Mouse (Mus musculus) liver, postnatal 0 days (tissue): ENCODE measurements around the gene Usp5.

Source experiments
- CTCF ChIP-seq: sonication (generic); IDR thresholded peaks from 2 replicates; pipeline ENCODE4 v1.5.1; 2016; ENCODE audit warnings: antibody characterized with exemption, low read depth
- EP300 ChIP-seq: IDR thresholded peaks from 2 replicates; pipeline ENCODE4 v1.6.1; 2016; ENCODE audit warnings: antibody characterized with exemption, low read depth, mild to moderate bottlenecking

DNA sequence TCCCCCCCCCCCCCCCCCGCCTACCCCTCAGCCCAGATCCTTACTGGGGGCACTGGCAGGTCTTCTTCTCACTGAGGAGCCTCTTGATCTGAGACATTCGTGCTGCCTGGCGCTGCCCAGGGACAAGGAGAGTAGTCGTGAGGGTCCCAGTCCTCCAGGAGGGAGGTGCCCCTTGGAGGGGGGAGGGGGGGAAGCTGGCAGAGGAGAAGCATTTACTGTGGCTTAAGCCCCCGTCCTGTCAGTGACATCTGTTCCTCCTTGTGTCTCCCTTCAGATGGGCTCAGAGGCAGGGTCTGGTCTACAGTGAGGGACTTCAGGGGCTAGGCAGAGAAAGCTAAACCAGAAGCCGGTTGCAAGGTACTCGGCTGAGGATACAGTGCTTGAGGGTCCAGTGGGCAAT, 37.3 kb upstream of the Usp5 start:
- TF ChIP-seq CTCF (no peak), EP300 (no peak)
